Mouse (Mus musculus) megakaryocyte-erythroid progenitor cell, adult 5-6 weeks (primary cell): ENCODE results near the gene Spcs2. TPM values are rescaled to one million over a fixed set of nuclear protein-coding genes. Genes with fewer than 3 reads are reported as not detected.

Experiments used
- ATAC-seq: replicated peaks from 2 replicates; pipeline ENCODE4 v1.8.0; 2016; ENCODE audit warnings: mild to moderate bottlenecking, inconsistent platforms; ENCODE audit not compliant: severe bottlenecking, poor library complexity, low FRiP score, low TSS enrichment
- total RNA-seq, 2 experiments: library from RNA; stranded (forward) in 1 of 2; stranded (reverse) in 1 of 2; fragments of 200-1000, 215-1000 nt in 1 of 2; fragments of >200 nt in 1 of 2; fragmentation: Nextera tagmentation in 1 of 2; gene quantifications; 2 replicates each; pipeline ENCODE4 v1.2.3; 2014 to 2017

Gene Spcs2
- total RNA-seq (2014; fragmentation: Nextera tagmentation): 93.4 and 132 TPM in 2 replicates
- total RNA-seq (2017): 136 and 153 TPM in 2 replicates

GRCm38 (mm10) chr7:99863362-99863761 lies at the start of gene Spcs2:
TSS of gene Spcs2 (minus strand) at chr7:99863462.
- no peak for ATAC-seq

- ATAC-seq: no peak
Measured at GRCm38 (mm10) chr7:99911038-99911437, 47.8 kb upstream of the Spcs2 start.

GRCm38 (mm10) chr7:99907463-99907862 lies 44.2 kb upstream of the Spcs2 start:
- ATAC-seq: peak; percentile 77

- no peak for ATAC-seq
Measured at GRCm38 (mm10) chr7:99906346-99906745, 43.1 kb upstream of the Spcs2 start.

GRCm38 (mm10) chr7:99904421-99905005 lies 41.3 kb upstream of the Spcs2 start:
- ATAC-seq: no peak

GRCm38 (mm10) chr7:99902918-99903665 lies 39.8 kb upstream of the Spcs2 start:
- no peak for ATAC-seq

- no peak for ATAC-seq
Measured at GRCm38 (mm10) chr7:99902208-99902607, 38.9 kb upstream of the Spcs2 start.

- no peak for ATAC-seq
Measured at GRCm38 (mm10) chr7:99896905-99897304, 33.6 kb upstream of the Spcs2 start.

GRCm38 (mm10) chr7:99894478-99894877 lies 31.2 kb upstream of the Spcs2 start:
- ATAC-seq: no peak

GRCm38 (mm10) chr7:99893967-99894366 lies 30.7 kb upstream of the Spcs2 start:
- no peak for ATAC-seq

GRCm38 (mm10) chr7:99892351-99892750 lies 29.1 kb upstream of the Spcs2 start:
- ATAC-seq: no peak

- no peak for ATAC-seq
Measured at GRCm38 (mm10) chr7:99891471-99891870, 28.2 kb upstream of the Spcs2 start.

GRCm38 (mm10) chr7:99890168-99890755 lies 27.0 kb upstream of the Spcs2 start:
- no peak for ATAC-seq

GRCm38 (mm10) chr7:99889175-99889880 lies 26.1 kb upstream of the Spcs2 start:
- peak; percentile 84 for ATAC-seq

- no peak for ATAC-seq
Measured at GRCm38 (mm10) chr7:99887743-99888142, 24.5 kb upstream of the Spcs2 start.

GRCm38 (mm10) chr7:99887230-99887735 lies 24.0 kb upstream of the Spcs2 start:
- ATAC-seq: no peak

GRCm38 (mm10) chr7:99878254-99878653 lies 15.0 kb upstream of the Spcs2 start:
- no peak for ATAC-seq

- ATAC-seq: peak; percentile 83
Measured at GRCm38 (mm10) chr7:99876345-99876744, 13.1 kb upstream of the Spcs2 start.

GRCm38 (mm10) chr7:99875891-99876290 lies 12.6 kb upstream of the Spcs2 start:
- no peak for ATAC-seq

GRCm38 (mm10) chr7:99873965-99874364 lies 10.7 kb upstream of the Spcs2 start:
- 0 out of 2 replicates have a peak, but pooled peaks have one; percentile 15 for ATAC-seq
